Mouse (Mus musculus) heart, adult 2 months (tissue): Measurements from ENCODE around the gene Mpped1. TPM values are rescaled to one million over a fixed set of nuclear protein-coding genes. Genes with fewer than 3 reads are reported as not detected.
A peak's percentile ranks its signal among the peaks of the same experiment; 100 is the strongest.

ENCODE experiments used
- DNase-seq, 2 experiments: peaks; one replicate each; pipeline ENCODE4 v3.0.0; 2021
- H3K27ac ChIP-seq: fragments of 200-600 bp; 2 replicates; pipeline ENCODE4 v1.8.1; 2022
- H3K27me3 ChIP-seq: fragments of 200-500 bp; 2 replicates; pipeline ENCODE4 v1.6.1; 2012; ENCODE audit warnings: mild to moderate bottlenecking, low read length, inconsistent platforms, mixed read lengths; ENCODE audit not compliant: control insufficient read depth, insufficient read depth
- H3K36me3 ChIP-seq: fragments of 200-500 bp; 2 replicates; pipeline ENCODE4 v1.6.1; 2012; ENCODE audit warnings: low read length, inconsistent platforms; ENCODE audit not compliant: control insufficient read depth, insufficient read depth
- H3K4me1 ChIP-seq: fragments of 200-500 bp; 2 replicates; pipeline ENCODE4 v1.6.1; 2011; ENCODE audit warnings: low read length; ENCODE audit not compliant: control insufficient read depth, insufficient read depth
- H3K4me3 ChIP-seq: fragments of 200-600 bp; 2 replicates; pipeline ENCODE4 v1.8.1; 2022
- H3K79me2 ChIP-seq: fragments of 200-500 bp; replicated peaks from 2 replicates; pipeline ENCODE4 v1.6.1; 2012; ENCODE audit warnings: mild to moderate bottlenecking, inconsistent platforms, low read length, moderate library complexity, mixed read lengths; ENCODE audit not compliant: control insufficient read depth, insufficient read depth
- H3K9ac ChIP-seq: fragments of 200-500 bp; 2 replicates; pipeline ENCODE4 v1.6.1; 2012; ENCODE audit warnings: low read depth, mild to moderate bottlenecking, control low read depth, inconsistent platforms, low read length, mixed read lengths
- CTCF ChIP-seq: fragments of 200-600 bp; IDR thresholded peaks from 2 replicates; pipeline ENCODE4 v1.8.1; 2022; ENCODE audit warnings: antibody characterized with exemption, mild to moderate bottlenecking, moderate library complexity
- EP300 ChIP-seq: fragments of 200-500 bp; IDR thresholded peaks from 2 replicates; pipeline ENCODE4 v1.6.1; 2011; ENCODE audit warnings: low read depth, low read length, control low read depth; ENCODE audit not compliant: insufficient read depth
- POLR2A ChIP-seq: fragments of 200-500 bp; IDR thresholded peaks from 2 replicates; pipeline ENCODE4 v1.6.1; 2011; ENCODE audit warnings: mild to moderate bottlenecking, low read depth, low read length, control low read depth; ENCODE audit not compliant: insufficient read depth
- WGBS: fragments of 180-500 bp; shearing (Covaris S2); methylation state at CpG from one replicate; pipeline ENCODE4 v1.1.7; 2018; 5-methylcytosine and 5-hydroxymethylcytosine counted together
- intact Hi-C: fragments of 180-260 bp; cut with DNase I; formaldehyde crosslinking; loops from one replicate; pipeline ENCODE4 v1.15.1; 2025
- polyA plus RNA-seq: library from polyadenylated mRNA; depleted of rRNA; stranded (reverse); fragments of >200 nt; gene quantifications from 2 replicates; pipeline ENCODE4 v1.2.3, GENCODE M21; 2012
- total RNA-seq, 2 experiments: library from RNA; stranded (reverse); gene quantifications; 2 replicates each; pipeline ENCODE4 v1.2.3; 2021

Gene Mpped1
- total and polyA plus RNA-seq, 3 experiments, result not detected

GRCm38 (mm10) chr15:83756742-83757141 is 22.5 kb upstream of the Mpped1 start:
- no peak overlapping the region for H3K27ac ChIP-seq
- H3K9ac ChIP-seq, result no peak overlapping the region
- DNase-seq, result peak in 1 of 2 experiments; percentile 30
- H3K4me3 ChIP-seq, result no peak overlapping the region
- H3K27me3 ChIP-seq, result no peaks in the 10 kb centered on the region
- no peaks in the 10 kb centered on the region for H3K79me2 ChIP-seq
- H3K4me1 ChIP-seq, result no peaks in the 10 kb centered on the region
- 25% methylated on average over 9 of the region's 9 CpGs for WGBS
- no peaks in the 10 kb centered on the region for H3K36me3 ChIP-seq
- intact Hi-C loops, result loop anchor here (5.0 kb wide), 1 partner anchor 34 kb away; no protein-coding TSS in a partner anchor
- TF ChIP-seq EP300 (no peak), POLR2A (no peak), CTCF (peak; percentile 92)

GRCm38 (mm10) chr15:83758958-83759357 is 20.3 kb upstream of the Mpped1 start:
- intact Hi-C loops, result loop anchor here (1.0 to 5.0 kb wide), 2 partner anchors 37 to 95 kb away; no protein-coding TSS in a partner anchor
- no peaks in the 10 kb centered on the region for H3K4me1 ChIP-seq
- WGBS, result 4% methylated on average over 4 of the region's 4 CpGs
- no peak overlapping the region for H3K27ac ChIP-seq
- peak; percentile 84 for TF ChIP-seq CTCF
- no peak for TF ChIP-seq EP300
- no peak for TF ChIP-seq POLR2A
- no peaks in the 10 kb centered on the region for H3K79me2 ChIP-seq
- no peaks in the 10 kb centered on the region for H3K27me3 ChIP-seq
- no peaks in the 10 kb centered on the region for H3K36me3 ChIP-seq
- H3K4me3 ChIP-seq, result no peak overlapping the region
- no peak overlapping the region for H3K9ac ChIP-seq
- DNase-seq, result no peak

GRCm38 (mm10) chr15:83760683-83761082 is 18.6 kb upstream of the Mpped1 start:
- intact Hi-C loops, result loop anchor here (2.0 to 5.0 kb wide), 2 partner anchors 294 to 872 kb away; no protein-coding TSS in a partner anchor
- Histone ChIP-seq H3K27ac (no peak overlapping the region), H3K9ac (no peak overlapping the region), H3K79me2 (no peaks in the 10 kb centered on the region), H3K4me3 (no peak overlapping the region), H3K36me3 (no peaks in the 10 kb centered on the region), H3K27me3 (no peaks in the 10 kb centered on the region), H3K4me1 (no peaks in the 10 kb centered on the region)
- peak in 1 of 2 experiments; percentile 61 for DNase-seq
- TF ChIP-seq CTCF (peak; percentile 87), EP300 (no peak)
- WGBS, result 8% methylated on average over 10 of the region's 10 CpGs

GRCm38 (mm10) chr15:83761512-83761911 is 17.8 kb upstream of the Mpped1 start:
- no peak overlapping the region for H3K27ac ChIP-seq
- intact Hi-C loops, result loop anchor here (2.0 to 5.0 kb wide), 2 partner anchors 293 to 871 kb away; no protein-coding TSS in a partner anchor
- no peak for DNase-seq
- WGBS, result 86% methylated on average over 13 of the region's 13 CpGs
- H3K27me3 ChIP-seq, result no peaks in the 10 kb centered on the region
- no peaks in the 10 kb centered on the region for H3K36me3 ChIP-seq
- no peak overlapping the region for H3K4me3 ChIP-seq
- TF ChIP-seq POLR2A (no peak), EP300 (no peak), CTCF (no peak)
- no peak overlapping the region for H3K9ac ChIP-seq
- no peaks in the 10 kb centered on the region for H3K79me2 ChIP-seq
- no peaks in the 10 kb centered on the region for H3K4me1 ChIP-seq

GRCm38 (mm10) chr15:83765388-83766029 is 13.8 kb upstream of the Mpped1 start:
- no peak overlapping the region for H3K9ac ChIP-seq
- no peaks in the 10 kb centered on the region for H3K36me3 ChIP-seq
- TF ChIP-seq CTCF (no peak), EP300 (no peak), POLR2A (no peak)
- no peak for DNase-seq
- no peaks in the 10 kb centered on the region for H3K79me2 ChIP-seq
- H3K27ac ChIP-seq, result no peak overlapping the region
- no peaks in the 10 kb centered on the region for H3K27me3 ChIP-seq
- intact Hi-C loops, result no loop called here
- 35% methylated on average over 6 of the region's 6 CpGs for WGBS
- no peak overlapping the region for H3K4me3 ChIP-seq
- no peaks in the 10 kb centered on the region for H3K4me1 ChIP-seq

GRCm38 (mm10) chr15:83771346-83772053 is 7.8 kb upstream of the Mpped1 start:
- TF ChIP-seq CTCF, result no peak
- no peak for TF ChIP-seq EP300
- no peak for TF ChIP-seq POLR2A
- no peak overlapping the region for H3K4me3 ChIP-seq
- intact Hi-C loops, result no loop called here
- H3K36me3 ChIP-seq, result no peaks in the 10 kb centered on the region
- DNase-seq, result no peak
- 65% methylated on average over 8 of the region's 8 CpGs for WGBS
- H3K27me3 ChIP-seq, result no peaks in the 10 kb centered on the region
- no peaks in the 10 kb centered on the region for H3K4me1 ChIP-seq
- H3K27ac ChIP-seq, result no peak overlapping the region
- H3K9ac ChIP-seq, result no peak overlapping the region
- no peaks in the 10 kb centered on the region for H3K79me2 ChIP-seq
